Mouse (Mus musculus): ENCODE measurements around the gene Zfp384. TPM values are rescaled to one million over a fixed set of nuclear protein-coding genes. Genes with fewer than 3 reads are reported as not detected.

Zfp384 gene
- polyA plus RNA-seq, 1 experiment from 2014 or later, result 12.2 TPM

GRCm38 (mm10) chr6:125081797-125082560, 73.0 kb downstream of the Zfp384 start:
- Histone ChIP-seq H3K27me3 (replicated peaks) (no peaks in the 10 kb centered on the region), H3K4me2 (peak overlapping the region; percentile 81), H3K36me3 (no peaks in the 10 kb centered on the region), H3K4me1 (replicated peaks) (0 out of 2 replicates have a peak, but pooled peaks cover 11% of the 10 kb centered on the region), H3K27ac (ENCODE audit: poor library complexity, severe bottlenecking) (no peak overlapping the region), H3K9ac (peak overlapping the region; percentile 66), H3K4me3 (peak overlapping the region; percentile 49), H3K9me3 (replicated peaks) (no peaks in the 10 kb centered on the region)
- 21% methylated on average over 45 of the region's 45 CpGs for WGBS
- peak; percentile 88 for ATAC-seq (ENCODE audit: insufficient number of reproducible peaks, low FRiP score)

GRCm38 (mm10) chr6:125082801-125083386, 73.9 kb downstream of the Zfp384 start:
- Histone ChIP-seq H3K9ac (no peak overlapping the region), H3K36me3 (no peaks in the 10 kb centered on the region), H3K27ac (ENCODE audit: poor library complexity, severe bottlenecking) (no peak overlapping the region), H3K4me3 (no peak overlapping the region), H3K4me2 (no peak overlapping the region), H3K27me3 (replicated peaks) (no peaks in the 10 kb centered on the region), H3K4me1 (replicated peaks) (0 out of 2 replicates have a peak, but pooled peaks cover 11% of the 10 kb centered on the region), H3K9me3 (replicated peaks) (no peaks in the 10 kb centered on the region)
- no peak for ATAC-seq (ENCODE audit: insufficient number of reproducible peaks, low FRiP score)
- 85% methylated on average over 7 of the region's 7 CpGs for WGBS

GRCm38 (mm10) chr6:125084424-125084823, 75.5 kb downstream of the Zfp384 start:
- H3K4me1 ChIP-seq (replicated peaks), result peaks cover 20% of the 10 kb centered on the region
- no peak overlapping the region for H3K4me2 ChIP-seq
- WGBS, result 2% methylated on average over 4 of the region's 4 CpGs
- H3K9me3 ChIP-seq (replicated peaks), result no peaks in the 10 kb centered on the region
- H3K27me3 ChIP-seq (replicated peaks), result no peaks in the 10 kb centered on the region
- no peak overlapping the region for H3K4me3 ChIP-seq
- no peak overlapping the region for H3K9ac ChIP-seq
- ATAC-seq (ENCODE audit: insufficient number of reproducible peaks, low FRiP score), result no peak
- no peak overlapping the region for H3K27ac ChIP-seq (ENCODE audit: poor library complexity, severe bottlenecking)
- H3K36me3 ChIP-seq, result no peaks in the 10 kb centered on the region

Other genes with a start within 250 kb of the Zfp384 start
- 6.0 and 6.4 TPM in 2 replicates for gene Eno2, start 239.5 kb upstream of the Zfp384 start, polyA plus RNA-seq (2016; fragmentation: Nextera tagmentation; extraction: Ambion mirVana)
- 0.55 TPM in 1 of 2 replicates, not detected in the other for gene Lrrc23, start 229.4 kb upstream of the Zfp384 start, polyA plus RNA-seq (2016; fragmentation: Nextera tagmentation; extraction: Ambion mirVana)
- gene Spsb2, start 200.5 kb upstream of the Zfp384 start, polyA plus RNA-seq (2016; fragmentation: Nextera tagmentation; extraction: Ambion mirVana), result 8.7 and 9.1 TPM in 2 replicates
- gene Tpi1, start 194.8 kb upstream of the Zfp384 start, polyA plus RNA-seq (2016; fragmentation: Nextera tagmentation; extraction: Ambion mirVana), result 1,356 and 1,406 TPM in 2 replicates
- gene Usp5, start 179.7 kb upstream of the Zfp384 start, polyA plus RNA-seq (2016; fragmentation: Nextera tagmentation; extraction: Ambion mirVana), result 119 and 121 TPM in 2 replicates
- 105 and 121 TPM in 2 replicates for gene Cdca3, start 179.6 kb upstream of the Zfp384 start, polyA plus RNA-seq (2016; fragmentation: Nextera tagmentation; extraction: Ambion mirVana)
- 6.4 and 7.8 TPM in 2 replicates for gene Gnb3, start 168.9 kb upstream of the Zfp384 start, polyA plus RNA-seq (2016; fragmentation: Nextera tagmentation; extraction: Ambion mirVana)
- gene P3h3, start 151.4 kb upstream of the Zfp384 start, polyA plus RNA-seq (2016; fragmentation: Nextera tagmentation; extraction: Ambion mirVana), result 19.2 and 21.9 TPM in 2 replicates
- gene Gpr162, start 145.2 kb upstream of the Zfp384 start, polyA plus RNA-seq (2016; fragmentation: Nextera tagmentation; extraction: Ambion mirVana), result 1.9 and 2.2 TPM in 2 replicates
- gene Cd4, start 120.9 kb upstream of the Zfp384 start, polyA plus RNA-seq (2016; fragmentation: Nextera tagmentation; extraction: Ambion mirVana), result not detected in 2 replicates
- gene Lag3, start 97.4 kb upstream of the Zfp384 start, polyA plus RNA-seq (2016; fragmentation: Nextera tagmentation; extraction: Ambion mirVana), result 1.4 and 1.5 TPM in 2 replicates
- gene Ptms, start 89.0 kb upstream of the Zfp384 start, polyA plus RNA-seq (2016; fragmentation: Nextera tagmentation; extraction: Ambion mirVana), result 233 and 243 TPM in 2 replicates
- gene Mlf2, start 77.8 kb upstream of the Zfp384 start, polyA plus RNA-seq (2016; fragmentation: Nextera tagmentation; extraction: Ambion mirVana), result 357 and 358 TPM in 2 replicates
- 148 and 149 TPM in 2 replicates for gene Cops7a, start 43.6 kb upstream of the Zfp384 start, polyA plus RNA-seq (2016; fragmentation: Nextera tagmentation; extraction: Ambion mirVana)
- 0.39 and 0.45 TPM in 2 replicates for gene Pianp, start 12.5 kb upstream of the Zfp384 start, polyA plus RNA-seq (2016; fragmentation: Nextera tagmentation; extraction: Ambion mirVana)
- 76.7 and 81.8 TPM in 2 replicates for gene Ing4, start 30.6 kb downstream of the Zfp384 start, polyA plus RNA-seq (2016; fragmentation: Nextera tagmentation; extraction: Ambion mirVana)
- 5.1 and 6.9 TPM in 2 replicates for gene Acrbp, start 40.5 kb downstream of the Zfp384 start, polyA plus RNA-seq (2016; fragmentation: Nextera tagmentation; extraction: Ambion mirVana)
- gene Lpar5, start 58.8 kb downstream of the Zfp384 start, polyA plus RNA-seq (2016; fragmentation: Nextera tagmentation; extraction: Ambion mirVana), result 0.24 and 0.31 TPM in 2 replicates
- gene Chd4, start 86.8 kb downstream of the Zfp384 start, polyA plus RNA-seq (2016; fragmentation: Nextera tagmentation; extraction: Ambion mirVana), result 76.2 and 77.3 TPM in 2 replicates
- gene Nop2, start 122.8 kb downstream of the Zfp384 start, polyA plus RNA-seq (2016; fragmentation: Nextera tagmentation; extraction: Ambion mirVana), result 55.0 and 56.2 TPM in 2 replicates
- 11.3 and 11.8 TPM in 2 replicates for gene Iffo1, start 136.1 kb downstream of the Zfp384 start, polyA plus RNA-seq (2016; fragmentation: Nextera tagmentation; extraction: Ambion mirVana)
- gene Gapdh, start 157.3 kb downstream of the Zfp384 start, polyA plus RNA-seq (2016; fragmentation: Nextera tagmentation; extraction: Ambion mirVana), result 4,345 and 4,378 TPM in 2 replicates
- 99.0 and 112 TPM in 2 replicates for gene Ncapd2, start 182.6 kb downstream of the Zfp384 start, polyA plus RNA-seq (2016; fragmentation: Nextera tagmentation; extraction: Ambion mirVana)
- gene Mrpl51, start 182.7 kb downstream of the Zfp384 start, polyA plus RNA-seq (2016; fragmentation: Nextera tagmentation; extraction: Ambion mirVana), result 217 and 218 TPM in 2 replicates
- 4.2 and 4.3 TPM in 2 replicates for gene Vamp1, start 206.4 kb downstream of the Zfp384 start, polyA plus RNA-seq (2016; fragmentation: Nextera tagmentation; extraction: Ambion mirVana)
- gene Tapbpl, start 222.7 kb downstream of the Zfp384 start, polyA plus RNA-seq (2016; fragmentation: Nextera tagmentation; extraction: Ambion mirVana), result 3.1 and 3.3 TPM in 2 replicates
- gene Cd27, start 227.9 kb downstream of the Zfp384 start, polyA plus RNA-seq (2016; fragmentation: Nextera tagmentation; extraction: Ambion mirVana), result 0.96 and 2.0 TPM in 2 replicates